Mouse (Mus musculus) heart, postnatal 0 days (tissue): Measurements from ENCODE around the gene Map2k2.

Experiments used
- CTCF ChIP-seq: IDR thresholded peaks from 2 replicates; pipeline ENCODE4 v1.5.1; 2016; ENCODE audit warnings: antibody characterized with exemption, control low read depth, low read depth
- EP300 ChIP-seq: IDR thresholded peaks from 2 replicates; pipeline ENCODE4 v1.6.1; 2016; ENCODE audit warnings: antibody characterized with exemption, low read depth

DNA sequence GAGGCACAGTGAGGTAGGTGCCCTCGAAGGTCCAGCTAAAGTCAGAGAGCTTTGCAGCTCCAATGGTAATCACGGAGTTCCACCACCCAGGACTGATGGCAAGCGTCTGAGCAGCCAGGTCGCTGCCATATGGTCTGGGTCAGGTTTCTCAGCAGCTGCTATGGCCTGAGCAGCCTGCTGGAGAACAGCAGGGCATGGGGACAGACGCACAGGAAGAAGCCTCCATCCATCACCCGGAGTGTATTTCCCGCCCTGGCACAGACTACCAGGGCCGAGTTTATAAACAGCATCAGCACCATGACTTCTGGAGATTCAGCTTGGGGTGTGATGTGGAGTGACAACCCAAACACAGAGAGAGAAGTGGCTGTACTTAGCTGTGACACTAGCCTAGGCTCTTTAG, 59.4 kb downstream of the Map2k2 start:
- no peak for TF ChIP-seq CTCF
- no peak for TF ChIP-seq EP300
